Mouse (Mus musculus) limb, embryonic 15.5 days (tissue): ENCODE data around the gene Terb2. TPM values are rescaled to one million over a fixed set of nuclear protein-coding genes. Genes with fewer than 3 reads are reported as not detected.
A peak's percentile ranks its signal among the peaks of the same experiment; 100 is the strongest.
"Not testable (repeated sequence)": the region's sequence is repeated elsewhere in the genome, so short reads cannot be mapped to it uniquely, and the experiment has no call there.

Experiments
- ATAC-seq: fragments of 200-750 bp; cut with Nextera tagmentation; 2 replicates; pipeline ENCODE4 v1.8.0; 2017; ENCODE audit warnings: low read depth, moderate TSS enrichment; ENCODE audit not compliant: insufficient number of reproducible peaks, low FRiP score, low TSS enrichment
- H3K27ac ChIP-seq: fragments of 300-500 bp; sonication (generic); 2 replicates; pipeline ENCODE4 v1.5.1; 2015; ENCODE audit warnings: moderate library complexity, mild to moderate bottlenecking, inconsistent platforms
- H3K27me3 ChIP-seq: fragments of 300-500 bp; sonication (generic); 2 replicates; pipeline ENCODE4 v1.6.1; 2015; ENCODE audit warnings: inconsistent platforms
- H3K36me3 ChIP-seq: fragments of 300-500 bp; sonication (generic); 2 replicates; pipeline ENCODE4 v1.6.1; 2015; ENCODE audit warnings: inconsistent platforms
- H3K4me1 ChIP-seq: fragments of 300-500 bp; sonication (generic); 2 replicates; pipeline ENCODE4 v1.6.1; 2015; ENCODE audit warnings: inconsistent platforms
- H3K4me2 ChIP-seq: fragments of 300-500 bp; sonication (generic); 2 replicates; pipeline ENCODE4 v1.6.1; 2015; ENCODE audit warnings: mild to moderate bottlenecking, inconsistent platforms
- H3K4me3 ChIP-seq: fragments of 300-500 bp; sonication (generic); 2 replicates; pipeline ENCODE4 v1.5.1; 2015; ENCODE audit warnings: mild to moderate bottlenecking, inconsistent platforms
- H3K9ac ChIP-seq: fragments of 300-500 bp; sonication (generic); 2 replicates; pipeline ENCODE4 v1.6.1; 2015; ENCODE audit warnings: inconsistent platforms
- H3K9me3 ChIP-seq: fragments of 300-500 bp; sonication (generic); 2 replicates; pipeline ENCODE4 v1.6.1; 2016; ENCODE audit warnings: inconsistent platforms
- WGBS: fragments of 180-500 bp; shearing (Covaris S2); methylation state at CpG from one replicate; pipeline ENCODE4 v1.1.7; 2015; 5-methylcytosine and 5-hydroxymethylcytosine counted together
- polyA plus RNA-seq: library from polyadenylated mRNA; unstranded; fragments of >200 nt; fragmentation: Nextera tagmentation; extraction: Ambion mirVana; gene quantifications from 2 replicates; pipeline ENCODE4 v1.2.1, GENCODE M21; 2015

Gene Terb2
- polyA plus RNA-seq, 1 experiment from 2014 or later: not detected

DNA sequence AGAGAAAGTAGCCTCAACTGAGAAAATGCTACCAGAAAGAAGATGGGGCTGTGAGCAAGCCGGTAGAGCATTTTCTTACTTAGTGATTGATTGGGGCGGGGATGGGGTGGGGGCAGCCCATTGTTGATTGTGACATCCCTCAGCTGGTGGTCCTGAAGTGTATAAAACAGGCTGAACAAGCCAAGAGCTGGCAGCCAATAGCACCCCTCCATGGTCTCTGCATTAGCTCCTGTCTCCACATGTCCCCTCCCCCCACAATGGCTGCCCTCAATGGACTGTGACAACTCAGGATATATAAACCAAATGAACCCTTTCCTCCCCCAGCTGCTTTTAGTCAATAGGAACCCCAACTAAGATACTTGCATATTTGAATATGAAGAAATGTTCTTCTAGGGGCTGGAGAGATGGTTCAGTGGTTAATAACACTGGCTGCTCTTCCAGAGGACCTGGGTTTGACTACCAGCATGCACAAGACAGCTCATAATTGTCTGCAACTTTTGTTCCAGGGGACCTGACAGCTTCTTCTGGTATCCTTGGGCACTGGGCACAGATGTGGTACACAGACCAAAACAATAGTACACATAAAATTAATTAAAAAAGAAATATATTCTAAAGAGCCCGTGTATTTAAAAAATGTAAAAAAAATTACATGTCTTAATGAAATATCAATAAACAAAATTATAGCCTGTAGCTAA lies 24.6 kb downstream of the Terb2 start:
- no peaks in the 10 kb centered on the region for H3K27me3 ChIP-seq
- no peak overlapping the region for H3K4me3 ChIP-seq
- H3K9ac ChIP-seq: no peak overlapping the region
- ATAC-seq: no peak
- WGBS: 75% methylated on average over 3 of the region's 3 CpGs
- H3K36me3 ChIP-seq: no peaks in the 10 kb centered on the region
- no peaks in the 10 kb centered on the region for H3K4me1 ChIP-seq
- H3K4me2 ChIP-seq: no peak overlapping the region
- no peak overlapping the region for H3K27ac ChIP-seq
- H3K9me3 ChIP-seq: no peaks in the 10 kb centered on the region

GRCm38 (mm10) chr2:122217075-122217474 lies 31.0 kb downstream of the Terb2 start:
- not testable (repeated sequence) for H3K27me3 ChIP-seq, H3K4me1 ChIP-seq, H3K4me3 ChIP-seq, H3K9ac ChIP-seq, H3K27ac ChIP-seq, ATAC-seq, H3K36me3 ChIP-seq, H3K9me3 ChIP-seq, H3K4me2 ChIP-seq
- 89% methylated on average over 4 of the region's 4 CpGs for WGBS

DNA sequence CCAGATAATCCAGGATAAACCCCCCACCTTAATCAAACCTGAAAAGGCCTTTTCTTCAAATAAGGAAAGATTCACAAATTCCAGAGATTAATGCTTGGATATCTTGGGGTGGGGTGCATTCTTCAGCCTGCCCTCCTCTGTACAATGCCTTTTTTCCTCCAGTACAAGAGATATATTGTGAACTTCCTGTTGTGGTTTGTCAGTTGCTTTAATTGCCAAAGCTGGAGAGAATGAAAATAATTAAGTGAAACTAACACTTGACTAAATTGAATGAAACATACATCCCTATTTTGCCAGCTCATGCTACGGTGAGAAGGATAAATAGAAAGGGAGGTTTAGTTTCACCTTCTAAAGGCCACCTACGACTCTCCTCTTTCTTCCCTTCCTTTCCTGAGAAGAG lies 32.2 kb downstream of the Terb2 start:
- WGBS: 77% methylated on average over 2 of the region's 2 CpGs
- Histone ChIP-seq H3K4me2 (no peak overlapping the region), H3K4me1 (no peaks in the 10 kb centered on the region), H3K4me3 (no peak overlapping the region), H3K9me3 (no peaks in the 10 kb centered on the region), H3K27ac (no peak overlapping the region), H3K9ac (no peak overlapping the region), H3K27me3 (no peaks in the 10 kb centered on the region), H3K36me3 (no peaks in the 10 kb centered on the region)
- ATAC-seq: no peak

DNA sequence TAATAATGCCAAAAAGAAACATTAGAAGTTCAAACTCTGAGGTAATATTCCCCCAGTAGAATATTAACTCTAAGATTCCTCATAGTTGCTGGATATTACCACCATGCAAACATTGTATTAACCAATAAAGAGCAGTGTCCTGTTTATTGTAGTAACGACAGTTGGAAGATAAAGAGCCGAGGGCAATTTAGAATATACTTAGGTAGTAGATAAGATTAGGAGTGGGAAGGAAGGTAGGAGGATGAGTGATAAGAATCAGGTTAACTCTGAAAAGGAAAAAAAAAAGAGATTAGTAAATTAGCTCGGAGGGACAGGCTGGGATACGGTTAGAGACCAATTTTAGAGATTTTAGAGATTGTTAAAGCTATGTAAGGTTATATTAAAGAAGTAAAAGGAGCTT lies 35.3 kb downstream of the Terb2 start:
- WGBS: 52% methylated on average over 4 of the region's 4 CpGs
- Histone ChIP-seq H3K9me3 (no peaks in the 10 kb centered on the region), H3K4me2 (no peak overlapping the region), H3K4me3 (no peak overlapping the region), H3K9ac (no peak overlapping the region), H3K36me3 (no peaks in the 10 kb centered on the region), H3K27me3 (no peaks in the 10 kb centered on the region), H3K4me1 (no peaks in the 10 kb centered on the region), H3K27ac (no peak overlapping the region)
- no peak for ATAC-seq

GRCm38 (mm10) chr2:122221798-122222197 lies 35.7 kb downstream of the Terb2 start:
- Histone ChIP-seq H3K36me3 (no peaks in the 10 kb centered on the region), H3K27me3 (no peaks in the 10 kb centered on the region), H3K9me3 (no peaks in the 10 kb centered on the region), H3K27ac (no peak overlapping the region), H3K9ac (no peak overlapping the region), H3K4me2 (no peak overlapping the region), H3K4me3 (no peak overlapping the region), H3K4me1 (no peaks in the 10 kb centered on the region)
- ATAC-seq: no peak
- WGBS: 16% methylated on average over 5 of the region's 5 CpGs

GRCm38 (mm10) chr2:122222272-122222671 lies 36.2 kb downstream of the Terb2 start:
- Histone ChIP-seq H3K4me2 (no peak overlapping the region), H3K9me3 (no peaks in the 10 kb centered on the region), H3K27me3 (no peaks in the 10 kb centered on the region), H3K4me1 (no peaks in the 10 kb centered on the region), H3K36me3 (no peaks in the 10 kb centered on the region), H3K9ac (no peak overlapping the region), H3K4me3 (no peak overlapping the region), H3K27ac (no peak overlapping the region)
- WGBS: 84% methylated on average over 5 of the region's 5 CpGs
- ATAC-seq: no peak

DNA sequence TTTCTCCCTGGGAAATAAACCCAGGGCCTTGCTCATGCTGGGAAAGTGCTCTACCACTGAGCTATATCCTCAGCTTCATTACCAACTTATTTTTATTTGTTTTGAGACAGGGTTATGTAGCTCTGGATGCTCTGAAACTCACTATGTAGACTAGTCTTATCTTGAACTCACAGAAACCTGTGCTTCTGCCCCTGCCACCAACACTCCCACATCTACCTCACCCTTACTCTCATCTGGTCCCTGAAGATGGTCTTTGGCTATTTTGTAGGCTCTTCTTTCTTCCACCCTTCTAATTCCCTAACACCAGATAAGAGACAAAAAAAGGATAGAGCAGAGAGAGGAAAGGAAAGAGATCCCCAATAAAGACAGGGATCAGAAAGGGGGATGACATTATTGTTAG lies 37.6 kb downstream of the Terb2 start:
- H3K36me3 ChIP-seq: no peaks in the 10 kb centered on the region
- H3K4me3 ChIP-seq: no peak overlapping the region
- no peak overlapping the region for H3K27ac ChIP-seq
- H3K4me1 ChIP-seq: no peaks in the 10 kb centered on the region
- ATAC-seq: no peak
- no peaks in the 10 kb centered on the region for H3K27me3 ChIP-seq
- no peak overlapping the region for H3K9ac ChIP-seq
- H3K9me3 ChIP-seq: no peaks in the 10 kb centered on the region
- H3K4me2 ChIP-seq: no peak overlapping the region

DNA sequence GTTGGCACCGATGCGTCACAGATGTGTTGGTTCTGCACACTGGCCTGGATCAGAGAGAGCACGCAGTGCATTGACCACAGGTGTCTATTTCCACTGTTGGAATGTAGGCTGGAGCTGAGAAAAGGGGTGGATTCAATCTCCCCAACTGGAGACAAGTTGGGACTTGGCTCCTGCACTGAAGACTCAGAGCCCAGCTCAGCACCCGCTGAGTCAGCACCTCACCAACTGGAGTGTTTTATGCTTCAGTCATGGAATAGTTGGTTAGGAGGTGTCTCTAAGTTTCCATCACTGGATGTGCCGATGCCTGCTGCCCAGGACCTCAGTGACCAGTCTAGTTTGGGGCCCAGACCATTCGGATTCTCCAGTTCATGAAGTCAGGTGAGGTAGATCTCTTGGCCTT lies 44.3 kb downstream of the Terb2 start:
- Histone ChIP-seq H3K27me3 (no peaks in the 10 kb centered on the region), H3K4me3 (no peak overlapping the region), H3K9ac (no peak overlapping the region), H3K27ac (no peak overlapping the region), H3K36me3 (no peaks in the 10 kb centered on the region), H3K4me1 (peaks cover 10% of the 10 kb centered on the region; the same call in 1 of the 2 replicates), H3K4me2 (no peak overlapping the region), H3K9me3 (no peaks in the 10 kb centered on the region)
- ATAC-seq: no peak
- 71% methylated on average over 6 of the region's 6 CpGs for WGBS

DNA sequence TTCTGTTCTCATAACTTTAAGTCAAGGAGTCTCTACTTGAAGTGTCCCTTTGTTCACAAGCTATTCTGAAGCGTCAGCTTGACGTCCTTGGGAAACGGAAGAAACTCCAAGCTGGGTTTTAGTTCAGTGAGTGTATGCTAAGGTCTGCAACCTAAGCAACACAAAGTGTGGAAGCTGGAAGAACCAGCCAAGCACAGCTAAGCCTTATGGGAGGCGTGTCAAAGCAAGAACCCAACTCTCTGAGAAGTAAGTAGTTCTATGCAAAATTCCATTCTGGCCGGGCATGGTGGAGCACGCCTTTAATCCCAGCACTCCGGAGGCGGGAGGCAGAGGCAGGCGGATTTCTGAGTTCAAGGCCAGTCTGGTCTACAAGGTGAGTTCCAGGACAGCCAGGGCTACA lies 45.5 kb downstream of the Terb2 start:
- Histone ChIP-seq H3K9ac (no peak overlapping the region), H3K36me3 (no peaks in the 10 kb centered on the region), H3K4me1 (peaks cover 13% of the 10 kb centered on the region; the same call in 1 of the 2 replicates), H3K27ac (no peak overlapping the region), H3K4me2 (no peak overlapping the region), H3K9me3 (no peaks in the 10 kb centered on the region), H3K27me3 (no peaks in the 10 kb centered on the region), H3K4me3 (no peak overlapping the region)
- no peak for ATAC-seq
- WGBS: 86% methylated on average over 9 of the region's 9 CpGs

DNA sequence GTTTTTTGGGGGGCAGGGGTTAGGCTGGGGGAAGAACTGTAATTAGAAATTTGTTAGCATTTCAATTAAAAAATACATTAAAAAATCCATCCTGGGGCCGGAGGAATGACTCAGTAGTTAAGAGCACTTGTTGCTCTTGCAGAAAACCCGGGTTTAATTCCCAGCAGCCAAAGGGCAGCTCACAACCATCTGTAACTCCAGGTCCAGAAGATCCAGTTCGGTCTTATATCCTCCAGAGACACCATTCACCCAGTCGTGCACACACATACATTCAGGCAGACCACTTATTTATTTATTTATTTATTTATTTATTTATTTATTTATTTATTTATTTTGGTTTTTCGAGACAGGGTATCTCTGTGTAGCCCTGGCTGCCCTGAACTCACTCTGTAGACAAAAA lies 47.3 kb downstream of the Terb2 start:
- no peak for ATAC-seq
- peak overlapping the region; percentile 81; the same call in 1 of the 2 replicates for H3K4me2 ChIP-seq
- H3K27ac ChIP-seq: no peak overlapping the region
- 56% methylated on average over 5 of the region's 5 CpGs for WGBS
- H3K4me3 ChIP-seq: no peak overlapping the region; the same call in 1 of the 2 replicates
- H3K4me1 ChIP-seq: peaks cover 13% of the 10 kb centered on the region; the same call in 1 of the 2 replicates
- H3K9ac ChIP-seq: no peak overlapping the region
- H3K36me3 ChIP-seq: no peaks in the 10 kb centered on the region
- H3K27me3 ChIP-seq: no peaks in the 10 kb centered on the region
- no peaks in the 10 kb centered on the region for H3K9me3 ChIP-seq

- Histone ChIP-seq H3K27me3 (no peaks in the 10 kb centered on the region), H3K9me3 (no peaks in the 10 kb centered on the region), H3K9ac (0 out of 2 replicates have a peak overlapping the region, but pooled peaks have one; percentile 26), H3K4me3 (peak overlapping the region; percentile 60), H3K4me2 (peak overlapping the region; percentile 81), H3K36me3 (no peaks in the 10 kb centered on the region), H3K27ac (peak overlapping the region; percentile 80; the same call in 1 of the 2 replicates), H3K4me1 (peaks cover 13% of the 10 kb centered on the region; the same call in 1 of the 2 replicates)
- WGBS: 6% methylated on average over 26 of the region's 26 CpGs
- no peak for ATAC-seq
Measured at GRCm38 (mm10) chr2:122233759-122234557, 47.9 kb downstream of the Terb2 start.

- Histone ChIP-seq H3K4me1 (peaks cover 13% of the 10 kb centered on the region; the same call in 1 of the 2 replicates), H3K9me3 (no peaks in the 10 kb centered on the region), H3K4me3 (peak within 1 kb of the TSS; percentile 60), H3K4me2 (peak within 1 kb of the TSS; percentile 81), H3K27ac (peak within 1 kb of the TSS; percentile 80; the same call in 1 of the 2 replicates), H3K36me3 (no peaks in the 10 kb centered on the region), H3K9ac (peak within 1 kb of the TSS; percentile 26), H3K27me3 (no peaks in the 10 kb centered on the region)
- peak; percentile 88 for ATAC-seq
- WGBS: under 1% methylated on average over 34 of the region's 35 CpGs
Measured at GRCm38 (mm10) chr2:122234611-122235288, 48.7 kb downstream of the Terb2 start, which contains the start of gene Sord. Gene Sord (plus strand): TSS chr2:122234749.
